Mouse (Mus musculus): Measurements from ENCODE around the gene Klhdc8a. TPM values are rescaled to one million over a fixed set of nuclear protein-coding genes. Genes with fewer than 3 reads are reported as not detected.
A peak's percentile ranks its signal among the peaks of the same experiment; 100 is the strongest.

Gene Klhdc8a
- polyA plus RNA-seq, 1 experiment, result 1.5 TPM

GRCm38 (mm10) chr1:132308674-132309073 is 10.2 kb downstream of the Klhdc8a start:
- 78% methylated on average over 7 of the region's 7 CpGs for WGBS
- TF ChIP-seq CTCF (IDR thresholded peaks at IDR 0.05; ENCODE audit: extremely low read depth, insufficient read length, insufficient replicate concordance, low read depth, low read length) (no peak), POLR2A (IDR thresholded peaks at IDR 0.05; ENCODE audit: low read depth, low read length) (no peak)
- Histone ChIP-seq H3K4me3 (ENCODE audit: low read depth, low read length) (no peak overlapping the region), H3K27ac (ENCODE audit: insufficient read depth, low read depth, low read length) (no peak overlapping the region), H3K27me3 (ENCODE audit: control insufficient read depth, insufficient read depth, low read length) (no peaks in the 10 kb centered on the region), H3K4me1 (ENCODE audit: control insufficient read depth, insufficient read depth, insufficient read length, low read length) (peaks cover 3% of the 10 kb centered on the region; the same call in 1 of the 2 replicates), H3K36me3 (ENCODE audit: control insufficient read depth, insufficient read depth, low read length) (no peaks in the 10 kb centered on the region)

- Histone ChIP-seq H3K4me1 (ENCODE audit: control insufficient read depth, insufficient read depth, insufficient read length, low read length) (peaks cover 8% of the 10 kb centered on the region), H3K4me3 (ENCODE audit: low read depth, low read length) (no peak overlapping the region), H3K27ac (ENCODE audit: insufficient read depth, low read depth, low read length) (no peak overlapping the region), H3K27me3 (ENCODE audit: control insufficient read depth, insufficient read depth, low read length) (no peaks in the 10 kb centered on the region), H3K36me3 (ENCODE audit: control insufficient read depth, insufficient read depth, low read length) (no peaks in the 10 kb centered on the region)
- TF ChIP-seq POLR2A (IDR thresholded peaks at IDR 0.05; ENCODE audit: low read depth, low read length) (no peak), CTCF (IDR thresholded peaks at IDR 0.05; ENCODE audit: extremely low read depth, insufficient read length, insufficient replicate concordance, low read depth, low read length) (no peak)
- 62% methylated on average over 7 of the region's 7 CpGs for WGBS
These were observed 12.3 kb downstream of the Klhdc8a start for GRCm38 (mm10) chr1:132310754-132311153.

GRCm38 (mm10) chr1:132311174-132311859 is 12.9 kb downstream of the Klhdc8a start:
- Histone ChIP-seq H3K27ac (ENCODE audit: insufficient read depth, low read depth, low read length) (no peak overlapping the region), H3K27me3 (ENCODE audit: control insufficient read depth, insufficient read depth, low read length) (no peaks in the 10 kb centered on the region), H3K4me3 (ENCODE audit: low read depth, low read length) (no peak overlapping the region), H3K36me3 (ENCODE audit: control insufficient read depth, insufficient read depth, low read length) (no peaks in the 10 kb centered on the region), H3K4me1 (ENCODE audit: control insufficient read depth, insufficient read depth, insufficient read length, low read length) (peaks cover 9% of the 10 kb centered on the region)
- 68% methylated on average over 10 of the region's 10 CpGs for WGBS
- no peak for TF ChIP-seq POLR2A (IDR thresholded peaks at IDR 0.05; ENCODE audit: low read depth, low read length)
- TF ChIP-seq CTCF (IDR thresholded peaks at IDR 0.05; ENCODE audit: extremely low read depth, insufficient read length, insufficient replicate concordance, low read depth, low read length), result no peak

- WGBS, result 25% methylated on average over 2 of the region's 2 CpGs
- H3K4me1 ChIP-seq (ENCODE audit: control insufficient read depth, insufficient read depth, insufficient read length, low read length), result peaks cover 9% of the 10 kb centered on the region
- no peak overlapping the region for H3K27ac ChIP-seq (ENCODE audit: insufficient read depth, low read depth, low read length)
- no peaks in the 10 kb centered on the region for H3K36me3 ChIP-seq (ENCODE audit: control insufficient read depth, insufficient read depth, low read length)
- H3K27me3 ChIP-seq (ENCODE audit: control insufficient read depth, insufficient read depth, low read length), result no peaks in the 10 kb centered on the region
- H3K4me3 ChIP-seq (ENCODE audit: low read depth, low read length), result no peak overlapping the region
- no peak for TF ChIP-seq CTCF (IDR thresholded peaks at IDR 0.05; ENCODE audit: extremely low read depth, insufficient read length, insufficient replicate concordance, low read depth, low read length)
- no peak for TF ChIP-seq POLR2A (IDR thresholded peaks at IDR 0.05; ENCODE audit: low read depth, low read length)
These were observed 13.6 kb downstream of the Klhdc8a start for GRCm38 (mm10) chr1:132312043-132312442.

GRCm38 (mm10) chr1:132312703-132313102 is 14.3 kb downstream of the Klhdc8a start:
- Histone ChIP-seq H3K4me1 (ENCODE audit: control insufficient read depth, insufficient read depth, insufficient read length, low read length) (peaks cover 9% of the 10 kb centered on the region), H3K27ac (ENCODE audit: insufficient read depth, low read depth, low read length) (no peak overlapping the region), H3K36me3 (ENCODE audit: control insufficient read depth, insufficient read depth, low read length) (no peaks in the 10 kb centered on the region), H3K27me3 (ENCODE audit: control insufficient read depth, insufficient read depth, low read length) (no peaks in the 10 kb centered on the region), H3K4me3 (ENCODE audit: low read depth, low read length) (no peak overlapping the region)
- WGBS, result 40% methylated on average over 3 of the region's 3 CpGs
- peak; percentile 21; the same call in 1 of the 2 replicates for TF ChIP-seq CTCF (IDR thresholded peaks at IDR 0.05; ENCODE audit: extremely low read depth, insufficient read length, insufficient replicate concordance, low read depth, low read length)
- no peak for TF ChIP-seq POLR2A (IDR thresholded peaks at IDR 0.05; ENCODE audit: low read depth, low read length)

- Histone ChIP-seq H3K4me3 (ENCODE audit: low read depth, low read length) (peak within 1 kb of the TSS; percentile 77), H3K36me3 (ENCODE audit: control insufficient read depth, insufficient read depth, low read length) (peaks cover 16% of the 10 kb centered on the region), H3K27ac (ENCODE audit: insufficient read depth, low read depth, low read length) (peak within 1 kb of the TSS; percentile 89), H3K4me1 (ENCODE audit: control insufficient read depth, insufficient read depth, insufficient read length, low read length) (peaks cover 28% of the 10 kb centered on the region), H3K27me3 (ENCODE audit: control insufficient read depth, insufficient read depth, low read length) (no peaks in the 10 kb centered on the region)
- no peak for TF ChIP-seq CTCF (IDR thresholded peaks at IDR 0.05; ENCODE audit: extremely low read depth, insufficient read length, insufficient replicate concordance, low read depth, low read length)
- TF ChIP-seq POLR2A (IDR thresholded peaks at IDR 0.05; ENCODE audit: low read depth, low read length), result peak; percentile 91
- WGBS, result 1% methylated on average over 67 of the region's 67 CpGs
These were observed 17.6 kb downstream of the Klhdc8a start, which contains the start of gene Nuak2 for GRCm38 (mm10) chr1:132315889-132316624. Nuak2 (plus strand) TSS chr1:132316126.

GRCm38 (mm10) chr1:132316625-132316994 is 18.2 kb downstream of the Klhdc8a start:
- TF ChIP-seq POLR2A (IDR thresholded peaks at IDR 0.05; ENCODE audit: low read depth, low read length), result no peak
- no peak for TF ChIP-seq CTCF (IDR thresholded peaks at IDR 0.05; ENCODE audit: extremely low read depth, insufficient read length, insufficient replicate concordance, low read depth, low read length)
- Histone ChIP-seq H3K4me1 (ENCODE audit: control insufficient read depth, insufficient read depth, insufficient read length, low read length) (peaks cover 30% of the 10 kb centered on the region), H3K4me3 (ENCODE audit: low read depth, low read length) (peak overlapping the region; percentile 77), H3K27me3 (ENCODE audit: control insufficient read depth, insufficient read depth, low read length) (no peaks in the 10 kb centered on the region), H3K27ac (ENCODE audit: insufficient read depth, low read depth, low read length) (peak overlapping the region; percentile 89), H3K36me3 (ENCODE audit: control insufficient read depth, insufficient read depth, low read length) (peaks cover 16% of the 10 kb centered on the region)
- WGBS, result 11% methylated on average over 7 of the region's 7 CpGs
